Mouse (Mus musculus): ENCODE data around the gene Mecom. TPM values are rescaled to one million over a fixed set of nuclear protein-coding genes. Genes with fewer than 3 reads are reported as not detected.

Mecom gene
- polyA plus RNA-seq, 1 experiment: 3.7 TPM

- DNase-seq (ENCODE audit: low read depth): no peak
These were observed 443.2 kb downstream of the Mecom start for GRCm38 (mm10) chr3:30104515-30105098.

GRCm38 (mm10) chr3:30101146-30101545 is 446.7 kb downstream of the Mecom start:
- DNase-seq (ENCODE audit: low read depth): no peak

GRCm38 (mm10) chr3:30097713-30098112 is 450.1 kb downstream of the Mecom start:
- DNase-seq (ENCODE audit: low read depth): no peak

GRCm38 (mm10) chr3:30097129-30097528 is 450.7 kb downstream of the Mecom start:
- DNase-seq (ENCODE audit: low read depth): no peak

GRCm38 (mm10) chr3:30093005-30093404 is 454.8 kb downstream of the Mecom start:
- DNase-seq (ENCODE audit: low read depth): no peak

- no peak for DNase-seq (ENCODE audit: low read depth)
These were observed 455.3 kb downstream of the Mecom start for GRCm38 (mm10) chr3:30092481-30092880.

GRCm38 (mm10) chr3:30091860-30092259 is 455.9 kb downstream of the Mecom start:
- DNase-seq (ENCODE audit: low read depth): no peak

GRCm38 (mm10) chr3:30091401-30091800 is 456.4 kb downstream of the Mecom start:
- DNase-seq (ENCODE audit: low read depth): no peak

- no peak for DNase-seq (ENCODE audit: low read depth)
These were observed 461.7 kb downstream of the Mecom start for GRCm38 (mm10) chr3:30086139-30086538.

- no peak for DNase-seq (ENCODE audit: low read depth)
These were observed 464.0 kb downstream of the Mecom start for GRCm38 (mm10) chr3:30083842-30084241.

- no peak for DNase-seq (ENCODE audit: low read depth)
These were observed 464.5 kb downstream of the Mecom start for GRCm38 (mm10) chr3:30083268-30083667.

- no peak for DNase-seq (ENCODE audit: low read depth)
These were observed 467.0 kb downstream of the Mecom start for GRCm38 (mm10) chr3:30080827-30081226.

GRCm38 (mm10) chr3:30076522-30076921 is 471.3 kb downstream of the Mecom start:
- DNase-seq (ENCODE audit: low read depth): no peak

GRCm38 (mm10) chr3:30071271-30071670 is 476.5 kb downstream of the Mecom start:
- DNase-seq (ENCODE audit: low read depth): no peak

GRCm38 (mm10) chr3:30066519-30066918 is 481.3 kb downstream of the Mecom start:
- no peak for DNase-seq (ENCODE audit: low read depth)

- no peak for DNase-seq (ENCODE audit: low read depth)
These were observed 487.8 kb downstream of the Mecom start for GRCm38 (mm10) chr3:30060058-30060457.

GRCm38 (mm10) chr3:30059615-30060014 is 488.2 kb downstream of the Mecom start:
- DNase-seq (ENCODE audit: low read depth): no peak

- no peak for DNase-seq (ENCODE audit: low read depth)
These were observed 496.5 kb downstream of the Mecom start for GRCm38 (mm10) chr3:30051287-30051686.

- DNase-seq (ENCODE audit: low read depth): no peak
These were observed 497.0 kb downstream of the Mecom start for GRCm38 (mm10) chr3:30050795-30051194.

GRCm38 (mm10) chr3:30048792-30049191 is 499.0 kb downstream of the Mecom start:
- DNase-seq (ENCODE audit: low read depth): no peak

GRCm38 (mm10) chr3:30048157-30048556 is 499.7 kb downstream of the Mecom start:
- DNase-seq (ENCODE audit: low read depth): no peak

- no peak for DNase-seq (ENCODE audit: low read depth)
These were observed 504.3 kb downstream of the Mecom start for GRCm38 (mm10) chr3:30043525-30043924.

GRCm38 (mm10) chr3:30038545-30038944 is 509.3 kb downstream of the Mecom start:
- DNase-seq (ENCODE audit: low read depth): no peak

- DNase-seq (ENCODE audit: low read depth): no peak
These were observed 527.8 kb downstream of the Mecom start for GRCm38 (mm10) chr3:30019961-30020360.

All from gonadal fat pad, adult 2 months (tissue).